ENCODE assay signal across 12 mouse cellular contexts in genomic region chr6:91236429-91236828, GRCm38 (mm10). TPM values are rescaled to one million over a fixed set of nuclear protein-coding genes. Genes with fewer than 3 reads are reported as not detected.
DNase-seq lines count a peak whose midpoint lies in the region; ATAC-seq and TF ChIP-seq lines count a peak whose summit lies in the region.
"Had no signal": no experiment of that assay in that cellular context is flagged by ENCODE, and none has a peak within 500 bp of the region (broad histone marks: within the 10 kb centered on the region; RNA-seq: fewer than 3 reads in every experiment).

No protein-coding gene starts in this region.

- no peak overlapping the region for H3K4me2 ChIP-seq in forebrain, embryonic 11.5 days (ENCODE audit: low read depth, low read length, severe bottlenecking)
- no peak overlapping the region for H3K4me2 ChIP-seq in forebrain, embryonic 16.5 days (ENCODE audit: low read length)
- H3K4me2 ChIP-seq in midbrain, embryonic 16.5 days (ENCODE audit: low read length) = no peak overlapping the region
- no peak overlapping the region for H3K4me2 ChIP-seq in hindbrain, postnatal 0 days (ENCODE audit: low read depth, low read length)
- no peak overlapping the region for H3K4me2 ChIP-seq in stomach, postnatal 0 days (replicated peaks; ENCODE audit: low read depth)
- H3K4me2 ChIP-seq: liver, embryonic 15.5 days; neural tube, embryonic 13.5 days had no signal

- no peaks in the 10 kb centered on the region for H3K36me3 ChIP-seq in forebrain, embryonic 11.5 days (ENCODE audit: control insufficient read depth, insufficient read depth, low read length)
- H3K36me3 ChIP-seq in forebrain, embryonic 16.5 days (ENCODE audit: control insufficient read depth, insufficient read depth) = no peaks in the 10 kb centered on the region
- H3K36me3 ChIP-seq in midbrain, embryonic 10.5 days = no peaks in the 10 kb centered on the region
- no peaks in the 10 kb centered on the region for H3K36me3 ChIP-seq in midbrain, embryonic 16.5 days (ENCODE audit: control insufficient read depth, insufficient read depth, low read length)
- no peaks in the 10 kb centered on the region for H3K36me3 ChIP-seq in hindbrain, postnatal 0 days (ENCODE audit: insufficient read depth, low read length)
- no peaks in the 10 kb centered on the region for H3K36me3 ChIP-seq in stomach, postnatal 0 days (ENCODE audit: control insufficient read depth, insufficient read depth, low read length)
- H3K36me3 ChIP-seq: liver, embryonic 15.5 days; neural tube, embryonic 13.5 days had no signal

- H3K4me1 ChIP-seq in forebrain, embryonic 11.5 days (replicated peaks; ENCODE audit: control insufficient read depth, insufficient read depth, low read length) = 0 out of 2 replicates have a peak, but pooled peaks cover 2% of the 10 kb centered on the region
- H3K4me1 ChIP-seq in forebrain, embryonic 16.5 days (replicated peaks; ENCODE audit: control insufficient read depth, insufficient read depth, low read length) = peaks cover 5% of the 10 kb centered on the region
- H3K4me1 ChIP-seq in midbrain, embryonic 10.5 days = peaks cover 36% of the 10 kb centered on the region
- H3K4me1 ChIP-seq in midbrain, embryonic 16.5 days (ENCODE audit: control insufficient read depth, insufficient read depth, low read length) = peaks cover 5% of the 10 kb centered on the region
- peaks cover 33% of the 10 kb centered on the region for H3K4me1 ChIP-seq in hindbrain, postnatal 0 days (ENCODE audit: insufficient read depth, low read length)
- no peaks in the 10 kb centered on the region for H3K4me1 ChIP-seq in stomach, postnatal 0 days (replicated peaks; ENCODE audit: control insufficient read depth, insufficient read depth)
- H3K4me1 ChIP-seq: liver, embryonic 15.5 days had no signal

- TF ChIP-seq EP300 in stomach, postnatal 0 days (optimal IDR thresholded peaks at IDR 0.05) = no peak

- H3K27me3 ChIP-seq in forebrain, embryonic 11.5 days (ENCODE audit: control insufficient read depth, insufficient read depth, low read length) = no peaks in the 10 kb centered on the region
- H3K27me3 ChIP-seq in forebrain, embryonic 16.5 days (replicated peaks; ENCODE audit: control insufficient read depth, insufficient read depth, low read length) = no peaks in the 10 kb centered on the region
- H3K27me3 ChIP-seq in midbrain, embryonic 10.5 days (ENCODE audit: low read depth, poor library complexity, severe bottlenecking) = peaks cover 19% of the 10 kb centered on the region
- no peaks in the 10 kb centered on the region for H3K27me3 ChIP-seq in midbrain, embryonic 16.5 days (ENCODE audit: control insufficient read depth, insufficient read depth, low read depth, low read length)
- no peaks in the 10 kb centered on the region for H3K27me3 ChIP-seq in hindbrain, postnatal 0 days (ENCODE audit: insufficient read depth, low read length)
- no peaks in the 10 kb centered on the region for H3K27me3 ChIP-seq in stomach, postnatal 0 days (ENCODE audit: control insufficient read depth, insufficient read depth, low read length)
- H3K27me3 ChIP-seq: liver, embryonic 15.5 days; neural tube, embryonic 13.5 days had no signal

- no peak for ATAC-seq in forebrain, embryonic 11.5 days (replicated peaks; ENCODE audit: low FRiP score)
- no peak for ATAC-seq in forebrain, embryonic 16.5 days
- no peak for ATAC-seq in midbrain, embryonic 16.5 days
- ATAC-seq in hindbrain, postnatal 0 days = 0 out of 2 replicates have a peak, but pooled peaks have one; percentile 10
- ATAC-seq in stomach, postnatal 0 days (ENCODE audit: low FRiP score, low TSS enrichment) = no peak

- H3K9me3 ChIP-seq in forebrain, embryonic 11.5 days (ENCODE audit: control insufficient read depth, low read length) = no peaks in the 10 kb centered on the region
- H3K9me3 ChIP-seq in forebrain, embryonic 16.5 days (ENCODE audit: control insufficient read depth, low read length) = no peaks in the 10 kb centered on the region
- no peaks in the 10 kb centered on the region for H3K9me3 ChIP-seq in midbrain, embryonic 10.5 days (replicated peaks)
- no peaks in the 10 kb centered on the region for H3K9me3 ChIP-seq in midbrain, embryonic 16.5 days (replicated peaks; ENCODE audit: control insufficient read depth, low read length, poor library complexity, severe bottlenecking)
- H3K9me3 ChIP-seq in hindbrain, postnatal 0 days (ENCODE audit: low read length) = no peaks in the 10 kb centered on the region
- H3K9me3 ChIP-seq in stomach, postnatal 0 days (ENCODE audit: control insufficient read depth, low read length) = no peaks in the 10 kb centered on the region
- H3K9me3 ChIP-seq: liver, embryonic 15.5 days; neural tube, embryonic 13.5 days had no signal

- TF ChIP-seq CTCF in hindbrain, postnatal 0 days (IDR thresholded peaks at IDR 0.05; ENCODE audit: low read depth) = no peak
- no peak for TF ChIP-seq CTCF in stomach, postnatal 0 days (IDR thresholded peaks at IDR 0.05; ENCODE audit: low read depth)

- WGBS in forebrain, embryonic 11.5 days = 46% methylated on average over 6 of the region's 6 CpGs
- WGBS in forebrain, embryonic 16.5 days = 63% methylated on average over 6 of the region's 6 CpGs
- 50% methylated on average over 6 of the region's 6 CpGs for WGBS in midbrain, embryonic 10.5 days
- WGBS in midbrain, embryonic 16.5 days = 42% methylated on average over 6 of the region's 6 CpGs
- 41% methylated on average over 6 of the region's 6 CpGs for WGBS in hindbrain, postnatal 0 days
- 52% methylated on average over 6 of the region's 6 CpGs for WGBS in stomach, postnatal 0 days

- DNase-seq in forebrain, embryonic 11.5 days (ENCODE audit: low spot score) = peak; percentile 61
- DNase-seq in midbrain, embryonic 10.5 days (ENCODE audit: low spot score) = peak; percentile 60
- DNase-seq in hindbrain, postnatal 0 days (ENCODE audit: low spot score) = no peak
- peak; percentile 31 for DNase-seq in yolk sac, embryonic 10.5 days (ENCODE audit: low spot score)
- no peak for DNase-seq in stomach, postnatal 0 days (ENCODE audit: low spot score)
- no peak for DNase-seq in thymus, postnatal 25 days
- DNase-seq: layer of hippocampus, postnatal 36 days had no signal

- no peak overlapping the region for H3K4me3 ChIP-seq in forebrain, embryonic 11.5 days (ENCODE audit: low read depth, low read length)
- H3K4me3 ChIP-seq in forebrain, embryonic 16.5 days (replicated peaks; ENCODE audit: low read length) = no peak overlapping the region
- no peak overlapping the region for H3K4me3 ChIP-seq in midbrain, embryonic 10.5 days
- H3K4me3 ChIP-seq in midbrain, embryonic 16.5 days (ENCODE audit: low read depth, low read length) = no peak overlapping the region
- no peak overlapping the region for H3K4me3 ChIP-seq in hindbrain, postnatal 0 days (ENCODE audit: low read length)
- no peak overlapping the region for H3K4me3 ChIP-seq in stomach, postnatal 0 days (ENCODE audit: low read depth, low read length)
- H3K4me3 ChIP-seq: liver, embryonic 15.5 days; neural tube, embryonic 13.5 days had no signal

- no peak overlapping the region for H3K27ac ChIP-seq in forebrain, embryonic 11.5 days (ENCODE audit: low read depth, low read length)
- no peak overlapping the region for H3K27ac ChIP-seq in forebrain, embryonic 16.5 days (ENCODE audit: low read length)
- H3K27ac ChIP-seq in midbrain, embryonic 10.5 days (replicated peaks) = peak overlapping the region; percentile 72
- H3K27ac ChIP-seq in midbrain, embryonic 16.5 days (ENCODE audit: low read length) = no peak overlapping the region
- H3K27ac ChIP-seq in hindbrain, postnatal 0 days = no peak overlapping the region
- no peak overlapping the region for H3K27ac ChIP-seq in stomach, postnatal 0 days (replicated peaks)
- H3K27ac ChIP-seq: liver, embryonic 15.5 days had no signal

- H3K9ac ChIP-seq in forebrain, embryonic 11.5 days (ENCODE audit: low read length) = no peak overlapping the region
- no peak overlapping the region for H3K9ac ChIP-seq in forebrain, embryonic 16.5 days (replicated peaks; ENCODE audit: low read depth, low read length)
- no peak overlapping the region for H3K9ac ChIP-seq in midbrain, embryonic 16.5 days (ENCODE audit: low read depth, low read length)
- no peak overlapping the region for H3K9ac ChIP-seq in hindbrain, postnatal 0 days (replicated peaks; ENCODE audit: low read length)
- H3K9ac ChIP-seq in stomach, postnatal 0 days (ENCODE audit: low read length) = no peak overlapping the region
- H3K9ac ChIP-seq: liver, embryonic 15.5 days; neural tube, embryonic 13.5 days had no signal

RNA-seq across cellular contexts. Expression of gene Fbln2, which starts 24.2 kb away (rescaled TPM):
- polyA plus RNA-seq in forebrain, embryonic 11.5 days (2014; fragmentation: Nextera tagmentation; extraction: Ambion mirVana) = 38.9 and 42.4 TPM in 2 replicates
- 17.6 and 20.3 TPM in 2 replicates for polyA plus RNA-seq in forebrain, embryonic 16.5 days (2015; fragmentation: Nextera tagmentation; extraction: Ambion mirVana)
- polyA plus RNA-seq in midbrain, embryonic 10.5 days (2016; fragmentation: Nextera tagmentation; extraction: Ambion mirVana) = 24.2 and 31.5 TPM in 2 replicates
- polyA plus RNA-seq in midbrain, embryonic 16.5 days (2015; fragmentation: Nextera tagmentation; extraction: Ambion mirVana) = 11.9 and 12.5 TPM in 2 replicates
- total RNA-seq in hindbrain, postnatal 0 days (2014; rRNA removed) = 50.6 and 50.9 TPM in 2 replicates
- polyA plus RNA-seq in hindbrain, postnatal 0 days (2015; fragmentation: Nextera tagmentation; extraction: Ambion mirVana) = 18.5 and 21.2 TPM in 2 replicates
- 29.5 and 32.1 TPM in 2 replicates for polyA plus RNA-seq in stomach, postnatal 0 days (2015; fragmentation: Nextera tagmentation; extraction: Ambion mirVana)
- total RNA-seq: megakaryocyte, adult 5-6 weeks had no signal

Comparison
In these comparisons a context has a peak if more than half of its experiments do, and no peak if none do; other contexts are left out.
1. DNase-seq: peak in forebrain, embryonic 11.5 days (single experiment), midbrain, embryonic 10.5 days (single experiment) and yolk sac, embryonic 10.5 days (single experiment); none in hindbrain, postnatal 0 days (single experiment), stomach, postnatal 0 days (single experiment) and thymus, postnatal 25 days (single experiment).